Mouse (Mus musculus) right cerebral cortex, postnatal 10 days (tissue): ENCODE measurements around the gene Ehmt1.
A peak's percentile ranks its signal among the peaks of the same experiment; 100 is the strongest.
"Not testable (repeated sequence)": the region's sequence is repeated elsewhere in the genome, so short reads cannot be mapped to it uniquely, and the experiment has no call there.

Source experiments
- DNase-seq, 2 experiments: peaks; one replicate each; pipeline ENCODE4 v3.0.0; 2021; ENCODE audit warnings: low spot score in 2 of 2

The Ehmt1 gene

DNA sequence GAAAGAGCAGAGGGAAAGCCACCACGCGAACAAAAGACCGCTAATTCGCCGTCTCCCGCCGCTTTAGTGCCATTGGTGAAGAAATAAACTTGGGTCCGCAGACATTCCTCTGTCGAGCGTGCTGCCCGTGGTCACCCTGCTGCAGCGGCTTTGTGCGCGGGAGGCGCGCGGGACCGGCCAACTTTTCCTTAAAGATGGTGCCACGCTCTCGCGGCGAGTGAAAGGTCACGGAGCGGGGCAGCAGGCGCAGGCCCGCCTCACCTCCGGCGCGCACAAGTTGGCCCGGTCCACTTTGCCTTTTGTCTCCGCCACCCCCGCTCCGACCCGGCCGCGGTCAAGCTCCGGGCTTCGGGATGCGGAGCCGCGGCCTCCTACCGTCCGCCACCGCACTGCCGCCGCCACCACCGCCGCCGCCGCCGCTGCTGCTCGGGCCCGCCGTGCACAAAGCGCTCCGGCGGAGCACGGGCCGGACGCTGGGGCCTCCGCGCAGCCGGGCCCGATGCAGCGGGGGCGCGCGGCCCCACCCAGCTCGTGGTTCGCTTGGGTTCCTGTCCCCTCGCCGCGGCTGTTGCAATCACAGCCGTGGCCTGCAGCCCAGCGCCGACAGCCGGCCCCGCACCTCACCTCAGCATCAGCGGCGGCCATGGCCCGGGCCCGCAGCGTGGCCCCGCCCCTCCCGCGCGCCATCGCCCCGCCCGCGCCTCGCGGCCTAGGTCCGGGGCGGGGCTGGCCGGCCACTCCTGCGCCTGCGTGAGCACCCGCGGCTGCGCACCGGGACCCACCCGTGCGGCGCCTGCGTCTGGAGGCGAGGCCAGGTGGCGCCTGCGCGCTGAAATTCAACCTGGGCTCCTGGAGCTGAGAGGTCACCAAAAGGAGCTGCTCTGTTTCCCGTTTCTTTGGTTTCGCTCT, at the start of gene Ehmt1:
Gene Ehmt1, minus strand, starts transcription at position 685 of the 909 bp plus-strand sequence.
- DNase-seq, result peak; percentile 96

GRCm38 (mm10) chr2:24962304-24963000, 43.0 kb upstream of the Ehmt1 start, which contains the start of gene Dph7:
TSS of gene Dph7 (plus strand) at chr2:24962400.
- DNase-seq, result peak; percentile 93 to 95

- DNase-seq, result peak in 1 of 2 experiments; percentile 47
Measured at GRCm38 (mm10) chr2:24960910-24961309, 41.5 kb upstream of the Ehmt1 start.

DNA sequence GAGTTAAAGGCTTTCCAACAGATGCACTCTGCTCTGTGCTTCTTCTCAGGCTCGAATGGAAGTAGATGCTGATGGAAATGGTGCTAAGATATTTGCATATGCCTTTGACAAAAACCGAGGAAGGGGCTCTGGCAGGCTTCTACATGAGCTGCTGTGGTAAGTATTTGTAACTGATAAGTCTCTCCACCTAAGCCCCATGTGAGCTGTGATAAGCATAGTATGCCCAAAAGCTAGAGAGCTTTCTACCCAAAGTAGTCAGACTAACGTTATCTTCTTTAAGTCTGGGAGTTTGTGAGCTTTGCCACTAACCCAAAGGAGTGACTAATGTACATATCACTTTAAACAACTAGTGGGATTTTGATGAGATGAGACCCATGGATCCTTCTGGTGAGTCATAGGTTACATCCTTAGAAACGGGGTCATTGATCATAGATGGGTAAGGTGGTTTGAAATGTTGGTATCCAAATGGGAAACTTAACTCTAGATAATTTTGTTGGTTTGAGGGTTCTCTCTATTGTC, 33.2 kb upstream of the Ehmt1 start:
- no peak for DNase-seq

DNA sequence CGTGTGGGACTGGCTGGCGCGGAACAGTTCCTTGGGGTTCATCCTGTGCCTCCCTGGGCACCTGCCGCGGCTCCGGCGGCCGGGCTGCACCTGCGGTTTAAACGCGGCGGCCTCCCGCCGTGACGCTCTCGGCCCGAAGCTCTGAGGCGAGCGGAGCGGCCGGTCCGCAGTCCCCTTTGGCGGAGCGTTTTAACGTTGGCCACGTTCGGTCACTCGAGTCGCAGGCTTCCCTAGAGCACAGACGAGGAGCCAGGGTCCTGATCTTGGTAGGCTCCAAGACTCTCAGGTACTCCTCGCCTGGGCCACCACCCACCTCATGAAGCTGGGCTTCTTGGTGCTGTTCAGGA, 30.7 kb upstream of the Ehmt1 start:
- DNase-seq, result no peak

DNA sequence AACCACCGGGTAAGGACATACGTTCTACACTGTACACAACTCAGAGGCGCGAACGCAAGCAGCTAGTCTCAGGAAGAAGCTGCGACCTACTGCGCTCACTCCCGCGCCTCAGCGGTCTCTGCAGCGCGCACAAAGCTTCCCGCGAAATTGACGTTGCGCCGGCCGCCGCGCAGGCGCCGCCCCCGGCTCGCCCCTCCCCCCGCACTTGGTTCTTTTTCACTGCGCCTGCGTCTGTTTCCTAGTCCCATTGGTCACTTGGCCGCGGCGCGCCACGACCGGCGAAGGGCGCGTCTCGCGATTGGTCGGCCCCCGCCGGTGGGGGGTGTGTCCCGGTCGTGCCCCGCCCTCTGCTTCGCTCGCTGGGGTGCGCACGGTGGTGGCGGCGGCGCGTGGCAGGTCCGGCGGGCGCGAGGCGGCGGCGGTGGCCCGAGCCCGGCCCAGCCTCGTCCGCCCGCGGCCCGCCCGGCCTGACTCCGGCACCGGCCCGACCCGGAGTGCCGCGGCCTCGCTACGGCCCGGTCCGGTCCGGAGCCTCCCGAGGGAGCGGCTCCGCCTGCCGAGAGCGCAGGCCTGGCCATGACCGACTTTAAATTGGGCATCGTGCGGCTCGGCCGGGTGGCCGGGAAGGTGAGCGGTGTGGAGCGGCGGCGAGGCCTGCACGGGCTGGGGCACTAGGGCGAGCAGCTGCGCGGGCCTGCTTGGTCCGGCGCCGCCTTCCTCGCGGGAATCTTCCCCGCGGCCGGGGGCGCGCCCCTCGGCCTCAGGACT, 30.2 kb upstream of the Ehmt1 start, which contains the start of gene Zmynd19:
Gene Zmynd19, plus strand, starts transcription at position 372 of the 768 bp plus-strand sequence.
- DNase-seq, result peak; percentile 98 to 99

GRCm38 (mm10) chr2:24944304-24944703, 24.9 kb upstream of the Ehmt1 start:
- DNase-seq, result not testable (repeated sequence)

DNA sequence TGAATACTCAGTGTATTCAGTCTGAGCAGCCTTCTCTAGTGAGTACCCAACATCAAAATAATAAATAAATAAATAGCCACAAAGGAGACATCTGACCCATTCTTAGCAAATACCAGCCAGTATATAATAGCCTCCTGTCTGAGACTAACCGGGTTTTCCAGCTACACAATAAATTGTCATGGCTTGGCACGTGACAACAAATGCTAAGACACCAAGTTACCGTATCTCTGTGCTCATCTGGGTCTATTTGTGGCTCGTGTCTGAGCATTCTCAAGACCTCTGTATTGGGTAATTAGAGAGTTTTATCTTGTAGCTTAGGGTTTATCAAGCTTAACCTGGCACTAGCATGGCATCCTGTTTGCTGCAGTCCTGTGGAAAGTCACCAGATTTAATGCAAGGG, 22.7 kb upstream of the Ehmt1 start:
- no peak for DNase-seq

GRCm38 (mm10) chr2:24935057-24935796, 15.8 kb upstream of the Ehmt1 start, which contains the start of gene Arrdc1:
TSS of gene Arrdc1 (minus strand) at chr2:24935252.
- DNase-seq, result peak; percentile 93 to 94

DNA sequence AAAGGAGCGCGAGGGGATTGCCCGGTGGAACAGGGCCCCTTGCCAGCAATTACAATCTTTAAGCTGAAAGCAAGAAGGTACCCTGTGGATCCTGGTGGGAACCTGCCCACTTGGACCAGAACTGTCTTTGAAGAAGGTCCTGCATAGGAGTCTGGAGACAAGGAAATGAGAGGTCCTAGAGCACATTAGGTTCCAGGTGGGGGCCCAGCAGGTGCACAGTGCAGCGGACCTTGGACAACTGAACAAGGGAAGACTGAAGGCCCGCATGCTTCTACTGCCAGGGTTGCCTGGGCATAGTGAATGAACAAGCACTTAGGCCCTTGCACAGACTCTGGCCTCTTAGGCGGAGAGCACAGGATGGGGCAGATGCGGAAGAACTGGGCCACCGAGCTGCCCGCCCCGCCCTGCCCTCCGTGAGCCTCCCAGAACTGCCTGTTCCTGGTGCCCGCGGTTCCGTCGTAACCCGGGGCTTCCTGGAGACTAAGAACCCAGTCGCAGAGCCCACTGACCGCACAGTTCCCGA, 15.1 kb upstream of the Ehmt1 start:
- peak; percentile 33 to 58 for DNase-seq

DNA sequence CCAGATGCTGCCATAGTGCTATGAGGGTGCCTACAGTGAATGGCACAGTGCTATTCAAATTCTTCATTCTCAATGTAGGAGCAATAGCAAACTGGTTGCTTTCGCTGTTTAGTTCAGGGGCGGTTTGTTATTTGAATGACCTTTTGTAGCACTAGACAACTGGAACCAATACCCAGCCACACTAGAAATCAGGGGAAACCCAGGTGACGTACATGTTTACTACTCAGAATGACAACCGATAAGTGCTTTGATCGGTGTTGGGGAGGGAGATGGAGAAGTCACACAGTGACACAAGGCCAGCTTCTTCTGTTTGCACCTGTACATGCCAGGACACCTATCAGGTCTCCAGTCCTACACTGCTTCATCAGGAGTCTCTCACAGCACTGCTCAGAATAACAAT, 10.2 kb upstream of the Ehmt1 start:
- no peak for DNase-seq

- no peak for DNase-seq
Measured at GRCm38 (mm10) chr2:24929119-24929518, 9.7 kb upstream of the Ehmt1 start.

DNA sequence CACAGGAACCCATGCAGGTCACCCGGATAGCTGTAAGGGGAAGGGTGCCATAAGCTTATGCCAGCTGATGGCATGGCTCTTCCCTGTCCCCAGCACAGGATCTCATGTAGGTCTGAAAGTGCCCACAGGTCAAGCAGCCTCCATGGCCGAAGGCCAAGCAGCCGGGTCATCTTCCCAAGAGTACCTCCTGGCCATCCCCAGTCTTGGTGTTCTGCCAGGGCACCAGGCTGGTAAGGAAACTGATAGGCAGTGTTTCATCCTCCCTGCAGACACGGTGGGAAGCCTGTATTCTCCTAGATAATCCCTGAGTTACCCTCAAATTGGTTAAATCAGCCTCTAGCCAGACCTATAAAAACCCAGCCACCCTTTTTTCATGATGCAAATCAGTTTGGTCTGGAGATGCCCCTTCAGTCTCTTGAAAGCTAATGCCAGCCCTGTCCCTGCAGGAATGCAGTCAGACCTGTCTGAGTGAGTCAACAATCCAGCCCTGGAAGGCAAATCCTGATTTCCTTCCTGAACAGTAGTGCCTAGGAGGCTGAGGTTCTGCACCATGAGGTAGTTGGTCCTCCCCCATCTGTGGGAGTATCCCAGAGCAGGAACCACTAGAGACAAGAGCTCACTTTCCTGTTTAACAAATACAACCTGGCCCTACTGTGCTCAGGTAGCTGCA, 8.5 kb upstream of the Ehmt1 start:
- peak in 1 of 2 experiments; percentile 37 for DNase-seq

DNA sequence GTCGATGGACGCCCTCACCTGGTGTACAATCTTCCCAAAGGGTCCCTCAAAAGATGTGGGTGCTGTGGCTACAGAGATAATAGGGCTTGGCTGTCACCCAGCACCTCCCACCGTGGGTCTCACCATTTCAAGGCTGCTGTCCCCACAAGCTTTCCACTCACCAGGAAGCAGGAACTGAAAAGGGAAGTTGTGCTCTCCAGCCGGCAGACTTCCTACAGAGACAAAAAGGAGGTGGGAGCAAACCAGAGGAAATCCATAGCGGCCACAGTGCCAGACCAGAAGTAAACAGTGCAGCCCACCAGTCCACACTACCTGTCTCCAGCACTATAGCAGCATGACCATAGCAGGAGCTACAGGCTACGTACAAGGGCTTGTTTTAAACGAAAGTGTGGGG, 7.5 kb upstream of the Ehmt1 start:
- no peak for DNase-seq

- no peak for DNase-seq
Measured at GRCm38 (mm10) chr2:24926345-24926964, 7.0 kb upstream of the Ehmt1 start.

- no peak for DNase-seq
Measured at GRCm38 (mm10) chr2:24925284-24925683, 5.9 kb upstream of the Ehmt1 start.

DNA sequence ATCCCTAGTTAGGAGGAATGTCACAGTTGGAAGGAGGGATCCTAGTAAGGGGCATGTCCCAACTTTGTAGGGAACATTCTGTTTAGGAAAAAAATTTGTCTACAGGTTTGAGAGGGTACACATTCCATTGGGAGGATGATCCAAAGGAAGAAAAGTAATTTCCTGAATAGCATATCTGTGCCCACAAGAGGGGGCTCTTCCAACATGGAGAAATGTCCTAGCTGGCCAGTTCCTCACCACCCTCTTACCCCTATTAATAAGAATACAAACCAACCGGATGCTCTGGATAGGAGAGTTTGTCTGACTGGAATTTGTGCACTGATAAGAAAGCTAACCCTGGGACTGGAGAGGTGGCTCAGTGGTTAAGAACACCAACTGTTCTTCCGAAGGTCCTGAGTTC, 4.1 kb upstream of the Ehmt1 start:
- DNase-seq, result no peak

- DNase-seq, result no peak
Measured at GRCm38 (mm10) chr2:24919839-24920175, 393 bp upstream of the Ehmt1 start.

DNA sequence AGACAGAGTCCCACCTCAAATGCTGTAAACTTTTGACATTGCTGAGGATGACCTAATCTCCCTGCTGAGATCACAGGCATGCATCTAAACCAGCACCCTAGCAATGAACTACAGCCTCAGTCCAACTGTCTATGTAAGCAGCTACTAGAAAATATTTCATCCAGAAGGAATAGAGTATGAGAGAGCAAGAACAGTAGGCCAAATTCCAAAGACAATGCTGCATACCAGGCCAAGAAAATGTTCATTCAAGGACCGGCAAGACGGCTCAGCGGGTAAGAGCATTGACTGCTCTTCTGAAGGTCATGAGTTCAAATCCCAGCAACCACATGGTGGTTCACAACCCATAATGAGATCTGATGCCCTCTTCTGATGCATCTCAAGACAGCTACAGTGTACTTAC, 4.7 kb downstream of the Ehmt1 start:
- DNase-seq, result no peak

- no peak for DNase-seq
Measured at GRCm38 (mm10) chr2:24912589-24912988, 6.8 kb downstream of the Ehmt1 start.
